Mouse (Mus musculus) brain, embryonic 14.5 days (tissue): ENCODE measurements at regions not wholly inside any gene's neighbourhood (a gene's known extent, or its start where the extent isn't known, plus 50 kb on each side); places are given as distances from the start of the nearest gene placed in this dataset.

Experiments used
- DNase-seq: peaks from one replicate; pipeline ENCODE4 v3.0.0-alpha.2; 2011; ENCODE audit warnings: low read depth
- CTCF ChIP-seq: fragments of 200-500 bp; IDR thresholded peaks from 2 replicates; pipeline ENCODE4 v1.5.1; 2012; ENCODE audit warnings: inconsistent platforms, mild to moderate bottlenecking, moderate library complexity, borderline replicate concordance; ENCODE audit not compliant: insufficient read depth, insufficient read length; ENCODE audit errors: extremely low read depth
- POLR2A ChIP-seq: fragments of 200-500 bp; IDR thresholded peaks from 2 replicates; pipeline ENCODE4 v1.6.1; 2012; ENCODE audit warnings: mild to moderate bottlenecking, inconsistent platforms, borderline replicate concordance; ENCODE audit not compliant: poor library complexity, insufficient read depth, insufficient read length, severe bottlenecking; ENCODE audit errors: extremely low read depth

- peak; percentile 57 for DNase-seq
- TF ChIP-seq CTCF = no peak
- no peak for TF ChIP-seq POLR2A
Observed at GRCm38 (mm10) chr2:48441296-48441990, 372.5 kb upstream of the Acvr2a start.

GRCm38 (mm10) chr2:48441991-48442544 is 371.8 kb upstream of the Acvr2a start:
- TF ChIP-seq CTCF = no peak
- TF ChIP-seq POLR2A = no peak
- DNase-seq = no peak

- DNase-seq = peak; percentile 47
- TF ChIP-seq CTCF (no peak), POLR2A (no peak)
Observed at GRCm38 (mm10) chr2:48445898-48446604, 367.9 kb upstream of the Acvr2a start.

- DNase-seq = peak; percentile 54
- TF ChIP-seq CTCF = no peak
- no peak for TF ChIP-seq POLR2A
Observed at GRCm38 (mm10) chr2:48446617-48447016, 367.3 kb upstream of the Acvr2a start.

GRCm38 (mm10) chr2:48449165-48449842 is 364.6 kb upstream of the Acvr2a start:
- TF ChIP-seq POLR2A (no peak), CTCF (no peak)
- DNase-seq = no peak

- DNase-seq = peak; percentile 36
- no peak for TF ChIP-seq POLR2A
Observed at GRCm38 (mm10) chr2:48456072-48457040, 357.6 kb upstream of the Acvr2a start.

- no peak for DNase-seq
- TF ChIP-seq POLR2A (no peak), CTCF (no peak)
Observed at GRCm38 (mm10) chr2:48457117-48457516, 356.8 kb upstream of the Acvr2a start.

GRCm38 (mm10) chr2:48465483-48465882 is 348.4 kb upstream of the Acvr2a start:
- no peak for DNase-seq

GRCm38 (mm10) chr2:48468895-48469294 is 345.0 kb upstream of the Acvr2a start:
- no peak for DNase-seq

More at GRCm38 (mm10) chr2:48465483-48465882, 348.4 kb upstream of the Acvr2a start:
- TF ChIP-seq POLR2A (no peak), CTCF (no peak)

GRCm38 (mm10) chr2:48469357-48469756 is 344.6 kb upstream of the Acvr2a start:
- TF ChIP-seq CTCF = no peak
- no peak for TF ChIP-seq POLR2A
- DNase-seq = peak; percentile 28

More at GRCm38 (mm10) chr2:48468895-48469294, 345.0 kb upstream of the Acvr2a start:
- TF ChIP-seq CTCF = no peak
- TF ChIP-seq POLR2A = no peak
